Mouse (Mus musculus): ENCODE results near the gene Abhd11. TPM values are rescaled to one million over a fixed set of nuclear protein-coding genes. Genes with fewer than 3 reads are reported as not detected.
"Not testable (repeated sequence)": the region's sequence is repeated elsewhere in the genome, so short reads cannot be mapped to it uniquely, and the experiment has no call there.

The Abhd11 gene
- polyA plus RNA-seq, 1 experiment from 2014 or later: 50.7 TPM

- Histone ChIP-seq H3K36me3 (peaks cover 7% of the 10 kb centered on the region; the same call in 1 of the 2 replicates), H3K9ac (replicated peaks) (no peak overlapping the region), H3K4me1 (replicated peaks) (no peaks in the 10 kb centered on the region), H3K4me2 (replicated peaks) (no peak overlapping the region), H3K4me3 (replicated peaks) (no peak overlapping the region), H3K9me3 (no peaks in the 10 kb centered on the region), H3K27me3 (no peaks in the 10 kb centered on the region), H3K27ac (no peak overlapping the region)
- no peak for ATAC-seq
- WGBS: 98% methylated on average over 2 of the region's 2 CpGs
Measured at GRCm38 (mm10) chr5:135034593-135034992, 25.6 kb downstream of the Abhd11 start.

GRCm38 (mm10) chr5:135035608-135036359 lies 26.8 kb downstream of the Abhd11 start:
- no peak overlapping the region for H3K4me3 ChIP-seq (replicated peaks)
- H3K4me1 ChIP-seq (replicated peaks): 0 out of 2 replicates have a peak, but pooled peaks cover 4% of the 10 kb centered on the region
- H3K9me3 ChIP-seq: no peaks in the 10 kb centered on the region
- no peaks in the 10 kb centered on the region for H3K27me3 ChIP-seq
- ATAC-seq: no peak
- no peak overlapping the region for H3K9ac ChIP-seq (replicated peaks)
- no peak overlapping the region for H3K4me2 ChIP-seq (replicated peaks)
- WGBS: 65% methylated on average over 18 of the region's 18 CpGs
- H3K36me3 ChIP-seq: peaks cover 7% of the 10 kb centered on the region
- H3K27ac ChIP-seq: no peak overlapping the region

GRCm38 (mm10) chr5:135037946-135038345 lies 29.0 kb downstream of the Abhd11 start:
- Histone ChIP-seq H3K36me3 (peaks cover 13% of the 10 kb centered on the region), H3K27ac (no peak overlapping the region), H3K4me3 (replicated peaks) (no peak overlapping the region), H3K9me3 (no peaks in the 10 kb centered on the region), H3K4me2 (replicated peaks) (no peak overlapping the region), H3K4me1 (replicated peaks) (0 out of 2 replicates have a peak, but pooled peaks cover 4% of the 10 kb centered on the region), H3K27me3 (no peaks in the 10 kb centered on the region), H3K9ac (replicated peaks) (no peak overlapping the region)
- 92% methylated on average over 3 of the region's 3 CpGs for WGBS
- ATAC-seq: no peak

- 86% methylated on average over 9 of the region's 9 CpGs for WGBS
- H3K4me1 ChIP-seq (replicated peaks): 0 out of 2 replicates have a peak, but pooled peaks cover 4% of the 10 kb centered on the region
- H3K9ac ChIP-seq (replicated peaks): no peak overlapping the region
- no peak overlapping the region for H3K4me3 ChIP-seq (replicated peaks)
- no peak overlapping the region for H3K4me2 ChIP-seq (replicated peaks)
- H3K9me3 ChIP-seq: no peaks in the 10 kb centered on the region
- no peak overlapping the region for H3K27ac ChIP-seq
- H3K27me3 ChIP-seq: no peaks in the 10 kb centered on the region
- ATAC-seq: no peak
- H3K36me3 ChIP-seq: peaks cover 15% of the 10 kb centered on the region
Measured at GRCm38 (mm10) chr5:135039541-135039940, 30.6 kb downstream of the Abhd11 start.

- Histone ChIP-seq H3K9me3 (no peaks in the 10 kb centered on the region), H3K4me1 (replicated peaks) (0 out of 2 replicates have a peak, but pooled peaks cover 4% of the 10 kb centered on the region), H3K9ac (replicated peaks) (no peak overlapping the region), H3K27me3 (no peaks in the 10 kb centered on the region), H3K27ac (no peak overlapping the region), H3K36me3 (peaks cover 21% of the 10 kb centered on the region), H3K4me3 (replicated peaks) (no peak overlapping the region), H3K4me2 (replicated peaks) (no peak overlapping the region)
- 50% methylated on average over 6 of the region's 6 CpGs for WGBS
- no peak for ATAC-seq
Measured at GRCm38 (mm10) chr5:135040059-135040458, 31.1 kb downstream of the Abhd11 start.

GRCm38 (mm10) chr5:135040777-135041176 lies 31.8 kb downstream of the Abhd11 start:
- Histone ChIP-seq H3K36me3 (peaks cover 28% of the 10 kb centered on the region), H3K4me3 (replicated peaks) (no peak overlapping the region), H3K4me2 (replicated peaks) (no peak overlapping the region), H3K27me3 (no peaks in the 10 kb centered on the region), H3K4me1 (replicated peaks) (0 out of 2 replicates have a peak, but pooled peaks cover 4% of the 10 kb centered on the region), H3K9ac (replicated peaks) (no peak overlapping the region), H3K27ac (no peak overlapping the region), H3K9me3 (no peaks in the 10 kb centered on the region)
- ATAC-seq: no peak
- WGBS: 83% methylated on average over 11 of the region's 11 CpGs

- Histone ChIP-seq H3K27me3 (no peaks in the 10 kb centered on the region), H3K4me2 (replicated peaks) (no peak overlapping the region), H3K36me3 (peaks cover 32% of the 10 kb centered on the region), H3K9ac (replicated peaks) (no peak overlapping the region), H3K9me3 (no peaks in the 10 kb centered on the region), H3K27ac (no peak overlapping the region), H3K4me1 (replicated peaks) (0 out of 2 replicates have a peak, but pooled peaks cover 4% of the 10 kb centered on the region), H3K4me3 (replicated peaks) (no peak overlapping the region)
- 32% methylated on average over 21 of the region's 21 CpGs for WGBS
- 0 out of 2 replicates have a peak, but pooled peaks have one; percentile 20 for ATAC-seq
Measured at GRCm38 (mm10) chr5:135042105-135042788, 33.3 kb downstream of the Abhd11 start.

GRCm38 (mm10) chr5:135044575-135044974 lies 35.6 kb downstream of the Abhd11 start:
- no peaks in the 10 kb centered on the region for H3K27me3 ChIP-seq
- peaks cover 33% of the 10 kb centered on the region for H3K36me3 ChIP-seq
- no peak for ATAC-seq
- no peak overlapping the region for H3K27ac ChIP-seq
- H3K9me3 ChIP-seq: no peaks in the 10 kb centered on the region
- WGBS: 94% methylated on average over 3 of the region's 3 CpGs
- H3K9ac ChIP-seq (replicated peaks): no peak overlapping the region
- no peak overlapping the region for H3K4me3 ChIP-seq (replicated peaks)
- H3K4me2 ChIP-seq (replicated peaks): no peak overlapping the region
- H3K4me1 ChIP-seq (replicated peaks): 0 out of 2 replicates have a peak, but pooled peaks cover 4% of the 10 kb centered on the region

- H3K36me3 ChIP-seq: peaks cover 56% of the 10 kb centered on the region
Measured at GRCm38 (mm10) chr5:135048539-135048938, 39.6 kb downstream of the Abhd11 start.

GRCm38 (mm10) chr5:135049268-135049667 lies 40.3 kb downstream of the Abhd11 start:
- H3K4me1 ChIP-seq (replicated peaks); H3K9me3 ChIP-seq; H3K27me3 ChIP-seq; H3K9ac ChIP-seq (replicated peaks); H3K27ac ChIP-seq; H3K4me3 ChIP-seq (replicated peaks); ATAC-seq; H3K4me2 ChIP-seq (replicated peaks): not testable (repeated sequence)
- peaks cover 63% of the 10 kb centered on the region for H3K36me3 ChIP-seq
- WGBS: 91% methylated on average over 6 of the region's 6 CpGs

More at GRCm38 (mm10) chr5:135048539-135048938, 39.6 kb downstream of the Abhd11 start:
- 93% methylated on average over 5 of the region's 5 CpGs for WGBS
- no peak overlapping the region for H3K4me2 ChIP-seq (replicated peaks)
- no peak overlapping the region for H3K9ac ChIP-seq (replicated peaks)
- no peak overlapping the region for H3K27ac ChIP-seq
- ATAC-seq: no peak
- H3K4me1 ChIP-seq (replicated peaks): no peaks in the 10 kb centered on the region
- no peaks in the 10 kb centered on the region for H3K9me3 ChIP-seq
- H3K4me3 ChIP-seq (replicated peaks): no peak overlapping the region
- H3K27me3 ChIP-seq: no peaks in the 10 kb centered on the region

- H3K27me3 ChIP-seq: no peaks in the 10 kb centered on the region
- 90% methylated on average over 12 of the region's 12 CpGs for WGBS
- no peak overlapping the region for H3K9ac ChIP-seq (replicated peaks)
Measured at GRCm38 (mm10) chr5:135053356-135053755, 44.4 kb downstream of the Abhd11 start.

More at GRCm38 (mm10) chr5:135053356-135053755, 44.4 kb downstream of the Abhd11 start:
- H3K27ac ChIP-seq: no peak overlapping the region
- no peak for ATAC-seq
- no peak overlapping the region for H3K4me2 ChIP-seq (replicated peaks)
- no peaks in the 10 kb centered on the region for H3K4me1 ChIP-seq (replicated peaks)
- H3K9me3 ChIP-seq: no peaks in the 10 kb centered on the region
- no peak overlapping the region for H3K4me3 ChIP-seq (replicated peaks)
- peaks cover 82% of the 10 kb centered on the region for H3K36me3 ChIP-seq

Data from midbrain, embryonic 13.5 days (tissue).